Mouse (Mus musculus) liver, embryonic 11.5 days (tissue): Measurements from ENCODE around the gene Ppp1r27. TPM values are rescaled to one million over a fixed set of nuclear protein-coding genes. Genes with fewer than 3 reads are reported as not detected.
A peak's percentile ranks its signal among the peaks of the same experiment; 100 is the strongest.
"Not testable (repeated sequence)": the region's sequence is repeated elsewhere in the genome, so short reads cannot be mapped to it uniquely, and the experiment has no call there.

Experiments
- ATAC-seq: fragments of 200-750 bp; cut with Nextera tagmentation; replicated peaks from 2 replicates; pipeline ENCODE4 v1.8.0; 2017; ENCODE audit warnings: moderate number of reproducible peaks, mild to moderate bottlenecking, moderate TSS enrichment, moderate library complexity; ENCODE audit not compliant: low FRiP score
- DNase-seq: peaks from one replicate; pipeline ENCODE4 v3.0.0-alpha.2; 2017; ENCODE audit warnings: low spot score
- H3K27ac ChIP-seq: fragments of 300-500 bp; sonication (generic); 2 replicates; pipeline ENCODE4 v1.5.1; 2014; ENCODE audit warnings: mild to moderate bottlenecking, low read depth, low read length, control low read depth
- H3K27me3 ChIP-seq: fragments of 300-500 bp; sonication (generic); replicated peaks from 2 replicates; pipeline ENCODE4 v1.6.1; 2014; ENCODE audit warnings: low read length, mixed read lengths; ENCODE audit not compliant: control insufficient read depth, insufficient read depth
- H3K36me3 ChIP-seq: fragments of 300-500 bp; sonication (generic); 2 replicates; pipeline ENCODE4 v1.6.1; 2014; ENCODE audit warnings: mild to moderate bottlenecking, low read length, moderate library complexity, mixed read lengths; ENCODE audit not compliant: control insufficient read depth, insufficient read depth
- H3K4me1 ChIP-seq: fragments of 300-500 bp; sonication (generic); replicated peaks from 2 replicates; pipeline ENCODE4 v1.6.1; 2014; ENCODE audit warnings: low read length, mixed read lengths; ENCODE audit not compliant: control insufficient read depth, insufficient read depth
- H3K4me2 ChIP-seq: fragments of 300-500 bp; sonication (generic); 2 replicates; pipeline ENCODE4 v1.6.1; 2014; ENCODE audit warnings: mild to moderate bottlenecking, control low read depth, moderate library complexity
- H3K4me3 ChIP-seq: fragments of 300-500 bp; sonication (generic); 2 replicates; pipeline ENCODE4 v1.5.1; 2014; ENCODE audit warnings: low read depth, low read length, control low read depth
- H3K9ac ChIP-seq: fragments of 300-500 bp; sonication (generic); 2 replicates; pipeline ENCODE4 v1.6.1; 2014; ENCODE audit warnings: low read depth, low read length, control low read depth
- H3K9me3 ChIP-seq: fragments of 300-500 bp; sonication (generic); 2 replicates; pipeline ENCODE4 v1.6.1; 2016; ENCODE audit warnings: low read length, inconsistent platforms, mixed read lengths; ENCODE audit not compliant: control insufficient read depth
- WGBS: fragments of 180-500 bp; shearing (Covaris S2); extraction: QIAGEN DNeasy Blood & Tissue Kit; methylation state at CpG from one replicate; pipeline ENCODE4 v1.1.7; 2014; 5-methylcytosine and 5-hydroxymethylcytosine counted together
- polyA plus RNA-seq: library from polyadenylated mRNA; unstranded; fragments of >200 nt; fragmentation: Nextera tagmentation; extraction: Ambion mirVana; gene quantifications from 2 replicates; pipeline ENCODE4 v1.2.1, GENCODE M21; 2014

Ppp1r27 gene
- not detected in 2 replicates for polyA plus RNA-seq

GRCm38 (mm10) chr11:120550810-120551440 is at the start of gene Ppp1r27:
TSS of gene Ppp1r27 (minus strand) at chr11:120551132.
- Histone ChIP-seq H3K4me1 (peaks cover 23% of the 10 kb centered on the region), H3K27ac (peak within 1 kb of the TSS; percentile 98), H3K36me3 (no peaks in the 10 kb centered on the region), H3K4me3 (peak within 1 kb of the TSS; percentile 96), H3K4me2 (peak within 1 kb of the TSS; percentile 94), H3K27me3 (no peaks in the 10 kb centered on the region), H3K9ac (peak within 1 kb of the TSS; percentile 97), H3K9me3 (no peaks in the 10 kb centered on the region)
- WGBS = 91% methylated on average over 28 of the region's 28 CpGs
- ATAC-seq (no peak), DNase-seq (no peak)

GRCm38 (mm10) chr11:120600716-120601115 is 49.8 kb upstream of the Ppp1r27 start:
- Histone ChIP-seq H3K36me3 (peaks cover 25% of the 10 kb centered on the region), H3K9ac (no peak overlapping the region), H3K27me3 (no peaks in the 10 kb centered on the region), H3K4me3 (no peak overlapping the region), H3K4me1 (peaks cover 38% of the 10 kb centered on the region), H3K9me3 (no peaks in the 10 kb centered on the region), H3K4me2 (no peak overlapping the region), H3K27ac (no peak overlapping the region)
- no peak for DNase-seq
- ATAC-seq = no peak
- 90% methylated on average over 3 of the region's 3 CpGs for WGBS

GRCm38 (mm10) chr11:120598990-120599549 is 48.1 kb upstream of the Ppp1r27 start:
- Histone ChIP-seq H3K9ac (peak overlapping the region; percentile 100), H3K27me3 (no peaks in the 10 kb centered on the region), H3K27ac (peak overlapping the region; percentile 97), H3K36me3 (peaks cover 34% of the 10 kb centered on the region), H3K9me3 (no peaks in the 10 kb centered on the region), H3K4me2 (peak overlapping the region; percentile 97), H3K4me1 (peaks cover 35% of the 10 kb centered on the region), H3K4me3 (peak overlapping the region; percentile 100)
- 43% methylated on average over 17 of the region's 17 CpGs for WGBS
- no peak for DNase-seq
- no peak for ATAC-seq

- Histone ChIP-seq H3K36me3 (peaks cover 38% of the 10 kb centered on the region), H3K4me1 (peaks cover 30% of the 10 kb centered on the region), H3K27ac (peak within 1 kb of the TSS; percentile 97), H3K4me2 (peak within 1 kb of the TSS; percentile 97), H3K4me3 (peak within 1 kb of the TSS; percentile 100), H3K9ac (peak within 1 kb of the TSS; percentile 100), H3K9me3 (no peaks in the 10 kb centered on the region), H3K27me3 (no peaks in the 10 kb centered on the region)
- DNase-seq (peak; percentile 94), ATAC-seq (peak; percentile 98)
- WGBS = under 1% methylated on average over 88 of the region's 88 CpGs
These were observed 47.5 kb upstream of the Ppp1r27 start, which contains the start of the genes Alyref and Anapc11 for GRCm38 (mm10) chr11:120598283-120598989. TSS of gene Alyref (minus strand) at chr11:120598365. TSS of gene Anapc11 (plus strand) at chr11:120598421.

GRCm38 (mm10) chr11:120597240-120598235 is 46.6 kb upstream of the Ppp1r27 start:
- Histone ChIP-seq H3K27ac (peak overlapping the region; percentile 97), H3K4me2 (peak overlapping the region; percentile 97), H3K36me3 (peaks cover 46% of the 10 kb centered on the region), H3K9ac (peak overlapping the region; percentile 100), H3K9me3 (no peaks in the 10 kb centered on the region), H3K4me1 (peaks cover 24% of the 10 kb centered on the region), H3K27me3 (no peaks in the 10 kb centered on the region), H3K4me3 (peak overlapping the region; percentile 100)
- DNase-seq = no peak
- peak; percentile 29 for ATAC-seq
- WGBS = 3% methylated on average over 88 of the region's 99 CpGs

DNA sequence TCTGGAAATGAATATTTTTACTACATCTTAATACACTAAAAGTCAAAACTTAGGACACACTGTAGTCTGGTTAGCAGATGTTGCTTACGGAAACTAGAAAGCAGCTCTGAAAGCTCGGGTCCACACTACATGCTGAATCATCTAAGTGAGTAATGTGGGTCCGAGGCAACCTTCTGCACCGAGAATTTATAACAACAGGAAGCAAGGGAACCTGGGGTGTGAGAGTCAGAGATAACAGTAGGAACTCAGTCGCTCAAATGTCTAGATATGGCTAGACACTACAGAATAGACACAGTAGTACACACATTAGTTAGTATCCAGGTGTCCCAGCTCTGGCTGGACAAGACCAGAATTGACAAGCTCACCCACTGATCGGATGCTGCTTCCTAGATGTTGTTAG is 37.6 kb upstream of the Ppp1r27 start:
- ATAC-seq = peak; percentile 71
- 51% methylated on average over 6 of the region's 6 CpGs for WGBS
- peaks cover 74% of the 10 kb centered on the region for H3K36me3 ChIP-seq

GRCm38 (mm10) chr11:120583937-120584336 is 33.0 kb upstream of the Ppp1r27 start:
- peaks cover 54% of the 10 kb centered on the region for H3K36me3 ChIP-seq
- H3K4me3 ChIP-seq = no peak overlapping the region
- H3K9ac ChIP-seq = no peak overlapping the region
- WGBS = 97% methylated on average over 1 of the region's 1 CpGs
- DNase-seq = no peak
- H3K9me3 ChIP-seq = peaks cover 4% of the 10 kb centered on the region
- H3K4me2 ChIP-seq = no peak overlapping the region
- no peaks in the 10 kb centered on the region for H3K27me3 ChIP-seq
- no peak overlapping the region for H3K27ac ChIP-seq
- peaks cover 25% of the 10 kb centered on the region for H3K4me1 ChIP-seq
- ATAC-seq = no peak

More for the DNA sequence above, 37.6 kb upstream of the Ppp1r27 start:
- peaks cover 7% of the 10 kb centered on the region for H3K4me1 ChIP-seq
- DNase-seq = no peak
- no peak overlapping the region for H3K4me3 ChIP-seq
- no peaks in the 10 kb centered on the region for H3K27me3 ChIP-seq
- H3K27ac ChIP-seq = peak overlapping the region; percentile 26; the same call in 1 of the 2 replicates
- peaks cover 4% of the 10 kb centered on the region for H3K9me3 ChIP-seq
- H3K9ac ChIP-seq = no peak overlapping the region
- H3K4me2 ChIP-seq = no peak overlapping the region

GRCm38 (mm10) chr11:120582982-120583293 is 32.0 kb upstream of the Ppp1r27 start:
- DNase-seq, H3K4me2 ChIP-seq, H3K27ac ChIP-seq, H3K9ac ChIP-seq, H3K4me3 ChIP-seq, ATAC-seq, H3K27me3 ChIP-seq, H3K9me3 ChIP-seq: not testable (repeated sequence)
- WGBS = 90% methylated on average over 2 of the region's 2 CpGs
- H3K4me1 ChIP-seq = peaks cover 25% of the 10 kb centered on the region
- peaks cover 55% of the 10 kb centered on the region for H3K36me3 ChIP-seq
